ENCODE assay signal across 18 mouse cellular contexts in the genomic region with DNA sequence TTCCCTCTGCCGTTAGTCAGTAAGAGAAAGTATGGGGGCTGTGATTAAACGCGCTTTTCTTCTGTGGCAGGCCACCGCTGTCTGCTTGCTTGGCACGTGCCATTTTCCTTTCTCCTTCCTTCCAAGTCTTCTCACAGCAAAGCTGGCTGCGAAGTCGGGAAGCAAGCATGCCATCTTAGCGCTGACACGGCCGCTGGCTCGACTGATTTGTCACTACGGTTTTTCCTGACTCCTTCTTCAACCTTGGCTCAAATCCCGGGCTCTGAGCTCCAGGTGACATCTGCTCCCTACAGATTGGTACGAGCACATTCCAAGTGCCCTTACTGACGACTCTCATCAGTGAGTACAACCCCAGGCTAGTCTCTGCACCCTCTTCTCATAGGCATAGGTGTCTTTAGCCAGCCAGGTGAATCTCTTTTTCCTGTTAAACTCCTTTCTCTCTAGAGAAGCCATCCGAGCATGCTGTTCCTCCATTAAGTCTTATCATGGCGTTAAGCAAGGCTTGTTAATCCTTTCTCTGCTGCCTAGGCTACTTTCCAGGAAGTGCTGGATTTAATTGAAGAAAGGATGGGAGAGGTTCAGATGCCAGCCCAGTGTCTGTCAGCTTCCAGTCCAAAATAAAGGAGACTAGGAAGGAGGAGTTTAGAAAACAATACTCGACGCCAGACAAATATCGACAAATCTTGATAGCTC. TPM values are rescaled to one million over a fixed set of nuclear protein-coding genes. Genes with fewer than 3 reads are reported as not detected.
DNase-seq lines count a peak whose midpoint lies in the region; ATAC-seq and TF ChIP-seq lines count a peak whose summit lies in the region.
"Had no signal": no experiment of that assay in that cellular context is flagged by ENCODE, and none has a peak within 500 bp of the region (broad histone marks: within the 10 kb centered on the region; RNA-seq: fewer than 3 reads in every experiment).

No protein-coding gene starts in this region.

- WGBS in forebrain, embryonic 15.5 days: 53% methylated on average over 20 of the region's 20 CpGs
- WGBS in forebrain, embryonic 12.5 days: 85% methylated on average over 20 of the region's 20 CpGs
- 88% methylated on average over 20 of the region's 20 CpGs for WGBS in midbrain, embryonic 11.5 days
- WGBS in midbrain, embryonic 16.5 days: 85% methylated on average over 20 of the region's 20 CpGs
- WGBS in neural tube, embryonic 15.5 days: 86% methylated on average over 20 of the region's 20 CpGs
- 70% methylated on average over 20 of the region's 20 CpGs for WGBS in stomach, postnatal 0 days

- H3K4me2 ChIP-seq in forebrain, embryonic 15.5 days (replicated peaks): no peak overlapping the region
- no peak overlapping the region for H3K4me2 ChIP-seq in forebrain, embryonic 12.5 days
- no peak overlapping the region for H3K4me2 ChIP-seq in midbrain, embryonic 11.5 days
- no peak overlapping the region for H3K4me2 ChIP-seq in midbrain, embryonic 16.5 days (ENCODE audit: low read length)
- no peak overlapping the region for H3K4me2 ChIP-seq in neural tube, embryonic 15.5 days
- no peak overlapping the region for H3K4me2 ChIP-seq in stomach, postnatal 0 days (replicated peaks; ENCODE audit: low read depth)
- H3K4me2 ChIP-seq: hindbrain, embryonic 12.5 days; liver, embryonic 15.5 days; neural tube, embryonic 12.5 days had no signal

- no peaks in the 10 kb centered on the region for H3K27me3 ChIP-seq in forebrain, embryonic 15.5 days
- H3K27me3 ChIP-seq in forebrain, embryonic 12.5 days: no peaks in the 10 kb centered on the region
- H3K27me3 ChIP-seq in midbrain, embryonic 11.5 days (ENCODE audit: control insufficient read depth, insufficient read depth, low read length): no peaks in the 10 kb centered on the region
- H3K27me3 ChIP-seq in midbrain, embryonic 16.5 days (ENCODE audit: control insufficient read depth, insufficient read depth, low read depth, low read length): no peaks in the 10 kb centered on the region
- H3K27me3 ChIP-seq in neural tube, embryonic 15.5 days (replicated peaks): no peaks in the 10 kb centered on the region
- H3K27me3 ChIP-seq in stomach, postnatal 0 days (ENCODE audit: control insufficient read depth, insufficient read depth, low read length): no peaks in the 10 kb centered on the region
- H3K27me3 ChIP-seq: hindbrain, embryonic 12.5 days; liver, embryonic 15.5 days; neural tube, embryonic 12.5 days had no signal

- H3K27ac ChIP-seq in forebrain, embryonic 15.5 days (replicated peaks): peak overlapping the region; percentile 82
- no peak overlapping the region for H3K27ac ChIP-seq in forebrain, embryonic 12.5 days
- H3K27ac ChIP-seq in midbrain, embryonic 11.5 days (ENCODE audit: low read depth, low read length): no peak overlapping the region
- no peak overlapping the region for H3K27ac ChIP-seq in midbrain, embryonic 16.5 days (ENCODE audit: low read length)
- H3K27ac ChIP-seq in neural tube, embryonic 15.5 days (replicated peaks): no peak overlapping the region
- H3K27ac ChIP-seq in stomach, postnatal 0 days (replicated peaks): no peak overlapping the region
- H3K27ac ChIP-seq: hindbrain, embryonic 12.5 days; liver, embryonic 15.5 days; neural tube, embryonic 12.5 days had no signal

- TF ChIP-seq CTCF in stomach, postnatal 0 days (IDR thresholded peaks at IDR 0.05; ENCODE audit: low read depth): no peak

- peak; percentile 75 for ATAC-seq in forebrain, embryonic 15.5 days (replicated peaks)
- ATAC-seq in forebrain, embryonic 12.5 days (ENCODE audit: low FRiP score): no peak
- no peak for ATAC-seq in midbrain, embryonic 11.5 days (ENCODE audit: low FRiP score)
- no peak for ATAC-seq in midbrain, embryonic 16.5 days
- ATAC-seq in neural tube, embryonic 15.5 days (ENCODE audit: low FRiP score): no peak
- no peak for ATAC-seq in stomach, postnatal 0 days (ENCODE audit: low FRiP score, low TSS enrichment)
- ATAC-seq: Patski had no signal

- H3K4me1 ChIP-seq in forebrain, embryonic 15.5 days: peaks cover 39% of the 10 kb centered on the region
- H3K4me1 ChIP-seq in forebrain, embryonic 12.5 days: peaks cover 6% of the 10 kb centered on the region; the same call in 1 of the 2 replicates
- H3K4me1 ChIP-seq in midbrain, embryonic 11.5 days (ENCODE audit: control insufficient read depth, insufficient read depth, low read length): no peaks in the 10 kb centered on the region
- no peaks in the 10 kb centered on the region for H3K4me1 ChIP-seq in midbrain, embryonic 16.5 days (ENCODE audit: control insufficient read depth, insufficient read depth, low read length)
- peaks cover 5% of the 10 kb centered on the region; the same call in 1 of the 2 replicates for H3K4me1 ChIP-seq in neural tube, embryonic 15.5 days
- no peaks in the 10 kb centered on the region for H3K4me1 ChIP-seq in stomach, postnatal 0 days (replicated peaks; ENCODE audit: control insufficient read depth, insufficient read depth)
- H3K4me1 ChIP-seq: hindbrain, embryonic 12.5 days; liver, embryonic 15.5 days; neural tube, embryonic 12.5 days had no signal

- no peaks in the 10 kb centered on the region for H3K9me3 ChIP-seq in forebrain, embryonic 15.5 days
- no peaks in the 10 kb centered on the region for H3K9me3 ChIP-seq in forebrain, embryonic 12.5 days
- H3K9me3 ChIP-seq in midbrain, embryonic 11.5 days (ENCODE audit: control insufficient read depth, low read length): no peaks in the 10 kb centered on the region
- no peaks in the 10 kb centered on the region for H3K9me3 ChIP-seq in midbrain, embryonic 16.5 days (replicated peaks; ENCODE audit: control insufficient read depth, low read length, poor library complexity, severe bottlenecking)
- no peaks in the 10 kb centered on the region for H3K9me3 ChIP-seq in neural tube, embryonic 15.5 days (replicated peaks)
- no peaks in the 10 kb centered on the region for H3K9me3 ChIP-seq in stomach, postnatal 0 days (ENCODE audit: control insufficient read depth, low read length)
- H3K9me3 ChIP-seq: hindbrain, embryonic 12.5 days; liver, embryonic 15.5 days; neural tube, embryonic 12.5 days had no signal

- no peak overlapping the region for H3K4me3 ChIP-seq in forebrain, embryonic 15.5 days
- H3K4me3 ChIP-seq in forebrain, embryonic 12.5 days (replicated peaks): no peak overlapping the region
- no peak overlapping the region for H3K4me3 ChIP-seq in midbrain, embryonic 11.5 days (ENCODE audit: low read depth, low read length)
- H3K4me3 ChIP-seq in midbrain, embryonic 16.5 days (ENCODE audit: low read depth, low read length): no peak overlapping the region
- no peak overlapping the region for H3K4me3 ChIP-seq in neural tube, embryonic 15.5 days (replicated peaks)
- H3K4me3 ChIP-seq in stomach, postnatal 0 days (ENCODE audit: low read depth, low read length): no peak overlapping the region
- H3K4me3 ChIP-seq: hindbrain, embryonic 12.5 days; liver, embryonic 15.5 days; neural tube, embryonic 12.5 days had no signal

- DNase-seq in midbrain, embryonic 11.5 days (ENCODE audit: low spot score, missing footprints): peak; percentile 70
- DNase-seq in cerebellum, adult 9-11 months: peak; percentile 95
- DNase-seq in left cerebral cortex, postnatal 10 days (ENCODE audit: extremely low spot score in 1 of 2, low spot score in 2 of 2): peak; percentile 34 to 38
- no peak for DNase-seq in stomach, postnatal 0 days (ENCODE audit: low spot score)
- DNase-seq: kidney, adult 18-20 months; kidney, postnatal 4 days; lung, postnatal 36 days; midbrain, embryonic 14.5 days; retina, postnatal 1 day; thymus, adult 18-20 months had no signal

- no peak for TF ChIP-seq EP300 in stomach, postnatal 0 days (optimal IDR thresholded peaks at IDR 0.05)

- no peaks in the 10 kb centered on the region for H3K36me3 ChIP-seq in forebrain, embryonic 15.5 days
- no peaks in the 10 kb centered on the region for H3K36me3 ChIP-seq in forebrain, embryonic 12.5 days (replicated peaks)
- no peaks in the 10 kb centered on the region for H3K36me3 ChIP-seq in midbrain, embryonic 11.5 days (ENCODE audit: control insufficient read depth, insufficient read depth, low read length)
- no peaks in the 10 kb centered on the region for H3K36me3 ChIP-seq in midbrain, embryonic 16.5 days (ENCODE audit: control insufficient read depth, insufficient read depth, low read length)
- no peaks in the 10 kb centered on the region for H3K36me3 ChIP-seq in neural tube, embryonic 15.5 days
- H3K36me3 ChIP-seq in stomach, postnatal 0 days (ENCODE audit: control insufficient read depth, insufficient read depth, low read length): no peaks in the 10 kb centered on the region
- H3K36me3 ChIP-seq: hindbrain, embryonic 12.5 days; liver, embryonic 15.5 days; neural tube, embryonic 12.5 days had no signal

- no peak overlapping the region for H3K9ac ChIP-seq in forebrain, embryonic 15.5 days (replicated peaks)
- no peak overlapping the region for H3K9ac ChIP-seq in forebrain, embryonic 12.5 days
- H3K9ac ChIP-seq in midbrain, embryonic 11.5 days (ENCODE audit: low read length): no peak overlapping the region
- H3K9ac ChIP-seq in midbrain, embryonic 16.5 days (ENCODE audit: low read depth, low read length): no peak overlapping the region
- no peak overlapping the region for H3K9ac ChIP-seq in neural tube, embryonic 15.5 days (replicated peaks)
- no peak overlapping the region for H3K9ac ChIP-seq in stomach, postnatal 0 days (ENCODE audit: low read length)
- H3K9ac ChIP-seq: hindbrain, embryonic 12.5 days; liver, embryonic 15.5 days; neural tube, embryonic 12.5 days had no signal

- intact Hi-C loops in left cerebral cortex, postnatal 10 days (cut with DNase I): loop anchor here (10.0 kb wide), 1 partner anchor 755 kb away; no protein-coding TSS in a partner anchor

RNA-seq across cellular contexts. Expression of gene Api5, which starts 42.1 kb away (rescaled TPM):
- polyA plus RNA-seq in forebrain, embryonic 15.5 days (2015; fragmentation: Nextera tagmentation; extraction: Ambion mirVana): 130 and 134 TPM in 2 replicates
- polyA plus RNA-seq in forebrain, embryonic 12.5 days (2016; fragmentation: Nextera tagmentation; extraction: Ambion mirVana): 209 and 215 TPM in 2 replicates
- 252 and 261 TPM in 2 replicates for polyA plus RNA-seq in midbrain, embryonic 11.5 days (2014; fragmentation: Nextera tagmentation; extraction: Ambion mirVana)
- 96.1 and 103 TPM in 2 replicates for polyA plus RNA-seq in midbrain, embryonic 16.5 days (2015; fragmentation: Nextera tagmentation; extraction: Ambion mirVana)
- 10 to 100 TPM; 43.7 to 44.7 TPM for total RNA-seq in left cerebral cortex, postnatal 10 days (2021)
- polyA plus RNA-seq in neural tube, embryonic 15.5 days (2015; fragmentation: Nextera tagmentation; extraction: Ambion mirVana): 89.5 and 104 TPM in 2 replicates
- polyA plus RNA-seq in stomach, postnatal 0 days (2015; fragmentation: Nextera tagmentation; extraction: Ambion mirVana): 60.2 and 64.5 TPM in 2 replicates
